Mouse (Mus musculus): ENCODE measurements at regions not wholly inside any gene's neighbourhood (a gene's known extent, or its start where the extent isn't known, plus 50 kb on each side); places are given as distances from the start of the nearest gene placed in this dataset.

DNA sequence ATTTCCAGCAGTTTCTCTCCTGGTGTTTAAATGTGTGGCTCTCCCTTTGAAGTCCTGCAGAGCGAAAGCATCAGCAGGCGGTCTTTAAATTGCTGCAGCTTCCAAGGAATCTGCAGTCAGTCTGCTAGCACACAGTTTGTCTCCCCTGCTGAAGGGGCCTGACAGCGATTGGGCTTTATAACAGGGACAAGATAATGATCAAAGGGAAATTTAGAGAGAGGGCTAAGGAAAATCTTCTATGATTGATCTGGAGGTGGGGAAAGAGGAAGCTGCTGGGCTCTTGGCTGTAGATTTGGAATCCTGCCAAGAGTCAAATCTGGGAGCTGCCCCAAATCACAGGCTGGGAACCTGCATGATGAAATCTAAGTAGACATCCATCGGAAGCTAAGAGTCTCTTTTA is 1348.8 kb downstream of the Gsdmc2 start:
- TF ChIP-seq POLR2A (IDR thresholded peaks at IDR 0.05; ENCODE audit: insufficient read depth, low read depth, low read length) (no peak), CTCF (IDR thresholded peaks at IDR 0.05) (no peak)

Data from heart, adult 2 months (tissue).